Mouse (Mus musculus): ENCODE data around the gene Rhbdf1.

The Rhbdf1 gene

GRCm38 (mm10) chr11:32188881-32189280 is 33.2 kb downstream of the Rhbdf1 start:
- no peak for DNase-seq

DNA sequence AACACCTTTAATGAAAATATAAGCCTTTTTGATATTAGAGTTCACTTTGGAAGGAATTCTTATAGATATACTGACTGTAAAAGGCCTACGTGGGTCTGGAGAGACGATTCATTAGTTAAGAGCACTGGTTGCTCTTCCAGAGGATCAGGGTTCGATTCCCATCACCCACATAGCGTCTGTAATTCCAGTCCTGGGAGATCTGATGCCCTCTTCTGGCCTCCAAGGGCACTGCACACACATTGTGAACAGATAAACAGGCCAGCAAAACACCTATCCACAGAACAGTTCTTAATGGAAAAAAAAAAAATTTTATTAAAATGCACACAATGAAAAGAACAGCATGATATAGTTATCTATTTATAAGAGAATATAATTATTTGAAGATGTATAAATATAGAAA is 34.8 kb downstream of the Rhbdf1 start:
- no peak for DNase-seq

- DNase-seq: no peak
These were observed 36.1 kb downstream of the Rhbdf1 start for GRCm38 (mm10) chr11:32186031-32186430.

- DNase-seq: no peak
These were observed 37.6 kb downstream of the Rhbdf1 start for GRCm38 (mm10) chr11:32184469-32184868.

DNA sequence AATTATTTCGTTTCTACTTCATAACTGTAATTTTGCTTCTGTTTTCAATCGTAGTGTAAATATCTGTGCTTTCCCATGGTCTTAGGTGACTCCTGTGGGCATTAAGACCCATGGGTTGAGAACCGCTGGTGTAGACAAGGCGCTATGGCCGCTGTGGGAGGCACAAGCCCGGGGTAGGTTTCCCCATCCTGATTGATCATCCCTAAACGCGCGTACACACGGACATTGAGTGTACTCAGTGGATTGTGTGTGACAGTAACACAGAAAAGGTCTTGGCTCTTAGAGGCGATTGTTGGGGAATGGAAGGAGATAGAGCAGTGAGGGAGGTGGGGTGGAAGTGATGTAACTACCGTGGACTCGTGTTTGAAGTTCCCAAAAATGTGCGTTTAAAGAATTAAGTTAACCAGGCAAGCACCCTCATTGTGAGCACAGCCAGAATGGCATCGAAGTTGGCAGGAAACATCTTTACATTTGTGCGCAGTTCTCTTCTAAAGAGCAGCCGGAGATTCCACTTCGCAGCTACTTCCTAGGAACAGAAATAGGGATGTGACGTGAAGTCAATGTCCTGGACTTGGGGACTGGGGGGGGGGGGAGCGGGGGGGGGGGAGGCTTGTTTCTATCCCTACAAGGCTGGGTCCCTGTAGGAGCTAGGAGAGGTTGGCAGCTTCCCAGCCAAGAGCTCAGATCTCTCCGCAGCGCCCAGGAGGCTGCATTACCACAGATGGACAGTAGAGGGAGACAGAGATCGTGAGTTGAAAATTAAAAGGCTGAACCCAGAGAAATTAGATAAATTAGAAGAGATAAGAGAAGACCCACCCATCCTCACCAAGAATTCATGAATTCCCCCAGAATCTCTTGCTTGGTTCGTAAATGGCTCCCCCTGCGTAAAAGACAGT is 39.9 kb downstream of the Rhbdf1 start:
- peak; percentile 61 to 87 for DNase-seq

DNA sequence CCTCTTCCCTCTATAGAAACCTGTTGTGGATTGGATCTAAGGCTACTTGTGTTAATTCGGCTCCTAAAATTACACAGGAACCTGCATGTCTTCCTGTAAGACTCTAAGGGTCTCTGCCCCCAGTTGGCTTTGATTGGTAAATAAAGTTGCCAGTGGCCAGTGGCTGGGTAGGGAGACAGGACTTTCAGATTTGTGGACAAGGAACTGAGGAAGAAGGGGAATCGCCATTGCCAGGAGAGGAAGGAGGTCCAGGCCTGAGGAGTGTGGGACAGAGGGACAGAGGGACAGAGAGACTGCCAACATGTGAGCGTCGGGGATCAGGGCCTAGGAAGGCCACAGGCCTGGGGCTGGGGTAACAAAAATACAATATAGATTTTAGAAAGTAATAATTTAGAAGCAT is 40.9 kb downstream of the Rhbdf1 start:
- DNase-seq: no peak

GRCm38 (mm10) chr11:32178506-32178905 is 43.6 kb downstream of the Rhbdf1 start:
- no peak for DNase-seq

- no peak for DNase-seq
These were observed 55.4 kb downstream of the Rhbdf1 start for GRCm38 (mm10) chr11:32166683-32167082.

- DNase-seq: peak; percentile 25 to 59
These were observed 59.9 kb downstream of the Rhbdf1 start for GRCm38 (mm10) chr11:32161922-32162804.

- peak; percentile 26 to 44 for DNase-seq
These were observed 60.6 kb downstream of the Rhbdf1 start for GRCm38 (mm10) chr11:32161500-32161899.

DNA sequence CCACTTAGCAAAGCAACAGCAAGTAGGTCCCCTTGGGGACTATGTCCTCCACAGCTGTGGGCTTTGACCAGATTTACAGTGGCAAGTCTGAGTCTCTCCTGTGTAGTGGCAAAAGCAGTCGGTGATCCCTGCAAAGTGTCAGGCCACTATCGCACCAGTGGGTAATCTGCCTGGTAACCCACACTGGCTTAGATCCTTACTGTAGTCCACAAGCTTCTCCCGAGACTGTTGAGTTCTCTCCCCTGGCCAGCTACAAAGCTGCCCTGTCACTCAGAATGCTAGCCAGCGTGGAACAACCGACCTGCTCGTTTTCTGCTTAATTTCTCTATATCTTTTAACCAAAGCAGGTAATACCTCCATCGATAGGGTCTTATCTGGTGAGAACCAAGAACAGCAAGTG is 61.8 kb downstream of the Rhbdf1 start:
- no peak for DNase-seq

Data from kidney, adult 8-10 months (tissue).